Mouse (Mus musculus): ENCODE data around the gene Rtn1. TPM values are rescaled to one million over a fixed set of nuclear protein-coding genes. Genes with fewer than 3 reads are reported as not detected.

Rtn1 gene
- polyA plus RNA-seq, 1 experiment, result not detected

- H3K27me3 ChIP-seq (ENCODE audit: control insufficient read depth, insufficient read depth, insufficient read length), result no peaks in the 10 kb centered on the region
- H3K4me2 ChIP-seq (ENCODE audit: low read depth), result no peak overlapping the region
- H3K36me3 ChIP-seq (ENCODE audit: control insufficient read depth, insufficient read depth), result no peaks in the 10 kb centered on the region
- H3K79me2 ChIP-seq (ENCODE audit: control insufficient read depth, insufficient read depth), result no peaks in the 10 kb centered on the region
- TF ChIP-seq MYOD1 (IDR thresholded peaks at IDR 0.05; ENCODE audit: control insufficient read depth in 1 of 3, insufficient read length in 2 of 3, low read depth in 2 of 3), result no peak
- no peak for TF ChIP-seq CEBPB (IDR thresholded peaks at IDR 0.05; ENCODE audit: insufficient read depth, poor library complexity, severe bottlenecking)
- TF ChIP-seq POLR2AphosphoS2 (IDR thresholded peaks at IDR 0.05; ENCODE audit: insufficient read length, low read depth), result no peak
- no peak for TF ChIP-seq TCF3 (IDR thresholded peaks at IDR 0.05; ENCODE audit: insufficient read length, low read depth)
- TF ChIP-seq MAX (IDR thresholded peaks at IDR 0.05; ENCODE audit: low read depth), result no peak
- no peak for TF ChIP-seq MYOG (IDR thresholded peaks at IDR 0.05; ENCODE audit: control insufficient read depth in 1 of 3, insufficient read depth in 1 of 3, insufficient read length in 2 of 3, low read depth in 2 of 3)
- no peak for TF ChIP-seq E2F4 (IDR thresholded peaks at IDR 0.05; ENCODE audit: insufficient read depth)
- TF ChIP-seq POLR2A (IDR thresholded peaks at IDR 0.05; ENCODE audit: insufficient read length, low read depth), result no peak
- TF ChIP-seq TCF12 (IDR thresholded peaks at IDR 0.05; ENCODE audit: insufficient read depth, poor library complexity, severe bottlenecking), result no peak
- no peak for TF ChIP-seq SRF (IDR thresholded peaks at IDR 0.05; ENCODE audit: control insufficient read depth, insufficient read length, low read depth)
- no peak for TF ChIP-seq USF1 (IDR thresholded peaks at IDR 0.05; ENCODE audit: low read depth)
- no peak overlapping the region for H3ac ChIP-seq (ENCODE audit: control insufficient read depth, insufficient read length)
- no peak overlapping the region for H3K4me3 ChIP-seq
Observed at GRCm38 (mm10) chr12:72417762-72418161, 8.9 kb upstream of the Rtn1 start.

- H3K36me3 ChIP-seq (ENCODE audit: control insufficient read depth, insufficient read depth), result no peaks in the 10 kb centered on the region
- H3ac ChIP-seq (ENCODE audit: control insufficient read depth, insufficient read length), result no peak overlapping the region
- peaks cover 14% of the 10 kb centered on the region for H3K27me3 ChIP-seq (ENCODE audit: control insufficient read depth, insufficient read depth, insufficient read length)
- H3K4me3 ChIP-seq, result no peak overlapping the region
- TF ChIP-seq USF1 (IDR thresholded peaks at IDR 0.05; ENCODE audit: low read depth) (no peak), E2F4 (IDR thresholded peaks at IDR 0.05; ENCODE audit: insufficient read depth) (no peak), MAX (IDR thresholded peaks at IDR 0.05; ENCODE audit: low read depth) (no peak), CEBPB (IDR thresholded peaks at IDR 0.05; ENCODE audit: insufficient read depth, poor library complexity, severe bottlenecking) (no peak), MYOD1 (IDR thresholded peaks at IDR 0.05; ENCODE audit: control insufficient read depth in 1 of 3, insufficient read length in 2 of 3, low read depth in 2 of 3) (no peak), TCF12 (IDR thresholded peaks at IDR 0.05; ENCODE audit: insufficient read depth, poor library complexity, severe bottlenecking) (no peak), POLR2A (IDR thresholded peaks at IDR 0.05; ENCODE audit: insufficient read length, low read depth) (no peak), REST (IDR thresholded peaks at IDR 0.05; ENCODE audit: insufficient read depth, insufficient read length) (no peak), MYOG (IDR thresholded peaks at IDR 0.05; ENCODE audit: control insufficient read depth in 1 of 3, insufficient read depth in 1 of 3, insufficient read length in 2 of 3, low read depth in 2 of 3) (no peak), POLR2AphosphoS2 (IDR thresholded peaks at IDR 0.05; ENCODE audit: insufficient read length, low read depth) (no peak), TCF3 (IDR thresholded peaks at IDR 0.05; ENCODE audit: insufficient read length, low read depth) (no peak), SRF (IDR thresholded peaks at IDR 0.05; ENCODE audit: control insufficient read depth, insufficient read length, low read depth) (no peak)
- H3K4me2 ChIP-seq (ENCODE audit: low read depth), result no peak overlapping the region
- H3K79me2 ChIP-seq (ENCODE audit: control insufficient read depth, insufficient read depth), result no peaks in the 10 kb centered on the region
Observed at GRCm38 (mm10) chr12:72408111-72408891, 553 bp downstream of the Rtn1 start.

DNA sequence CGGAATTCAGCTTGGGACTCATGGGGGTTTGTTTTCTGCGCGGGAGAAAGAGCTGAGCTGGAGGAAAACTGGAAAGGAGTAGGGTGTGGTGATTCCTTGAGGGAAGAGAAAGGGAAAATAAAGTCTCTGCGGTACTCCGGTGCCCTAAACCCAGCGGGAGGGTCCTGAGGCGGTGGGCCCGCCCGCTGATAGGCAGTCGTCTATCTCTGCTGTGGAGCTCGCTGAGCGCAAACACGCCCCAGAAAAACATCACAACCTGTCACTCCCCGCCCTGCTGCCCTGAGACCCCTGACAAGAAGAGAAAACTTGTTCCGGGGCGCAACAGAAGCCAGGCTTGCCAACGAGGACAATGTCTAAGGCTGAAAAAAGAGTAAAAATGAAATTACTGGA lies 1.1 kb downstream of the Rtn1 start:
- Histone ChIP-seq H3K27me3 (ENCODE audit: control insufficient read depth, insufficient read depth, insufficient read length) (peaks cover 17% of the 10 kb centered on the region), H3K4me2 (ENCODE audit: low read depth) (no peak overlapping the region), H3ac (ENCODE audit: control insufficient read depth, insufficient read length) (no peak overlapping the region), H3K36me3 (ENCODE audit: control insufficient read depth, insufficient read depth) (no peaks in the 10 kb centered on the region), H3K4me3 (no peak overlapping the region), H3K79me2 (ENCODE audit: control insufficient read depth, insufficient read depth) (no peaks in the 10 kb centered on the region)
- TF ChIP-seq USF1 (IDR thresholded peaks at IDR 0.05; ENCODE audit: low read depth) (no peak), TCF3 (IDR thresholded peaks at IDR 0.05; ENCODE audit: insufficient read length, low read depth) (no peak), POLR2AphosphoS2 (IDR thresholded peaks at IDR 0.05; ENCODE audit: insufficient read length, low read depth) (no peak)

- H3K4me2 ChIP-seq (ENCODE audit: low read depth), result no peak overlapping the region
- TF ChIP-seq REST (IDR thresholded peaks at IDR 0.05; ENCODE audit: insufficient read depth, insufficient read length) (no peak), TCF3 (IDR thresholded peaks at IDR 0.05; ENCODE audit: insufficient read length, low read depth) (no peak), POLR2A (IDR thresholded peaks at IDR 0.05; ENCODE audit: insufficient read length, low read depth) (no peak), POLR2AphosphoS2 (IDR thresholded peaks at IDR 0.05; ENCODE audit: insufficient read length, low read depth) (no peak), MYOD1 (IDR thresholded peaks at IDR 0.05; ENCODE audit: control insufficient read depth in 1 of 3, insufficient read length in 2 of 3, low read depth in 2 of 3) (no peak), USF1 (IDR thresholded peaks at IDR 0.05; ENCODE audit: low read depth) (no peak), MYOG (IDR thresholded peaks at IDR 0.05; ENCODE audit: control insufficient read depth in 1 of 3, insufficient read depth in 1 of 3, insufficient read length in 2 of 3, low read depth in 2 of 3) (no peak)
- H3K79me2 ChIP-seq (ENCODE audit: control insufficient read depth, insufficient read depth), result no peaks in the 10 kb centered on the region
- H3K36me3 ChIP-seq (ENCODE audit: control insufficient read depth, insufficient read depth), result no peaks in the 10 kb centered on the region
- no peak overlapping the region for H3ac ChIP-seq (ENCODE audit: control insufficient read depth, insufficient read length)
- H3K4me3 ChIP-seq, result no peak overlapping the region
- peaks cover 21% of the 10 kb centered on the region for H3K27me3 ChIP-seq (ENCODE audit: control insufficient read depth, insufficient read depth, insufficient read length)
Observed at GRCm38 (mm10) chr12:72407146-72407545, 1.7 kb downstream of the Rtn1 start.

DNA sequence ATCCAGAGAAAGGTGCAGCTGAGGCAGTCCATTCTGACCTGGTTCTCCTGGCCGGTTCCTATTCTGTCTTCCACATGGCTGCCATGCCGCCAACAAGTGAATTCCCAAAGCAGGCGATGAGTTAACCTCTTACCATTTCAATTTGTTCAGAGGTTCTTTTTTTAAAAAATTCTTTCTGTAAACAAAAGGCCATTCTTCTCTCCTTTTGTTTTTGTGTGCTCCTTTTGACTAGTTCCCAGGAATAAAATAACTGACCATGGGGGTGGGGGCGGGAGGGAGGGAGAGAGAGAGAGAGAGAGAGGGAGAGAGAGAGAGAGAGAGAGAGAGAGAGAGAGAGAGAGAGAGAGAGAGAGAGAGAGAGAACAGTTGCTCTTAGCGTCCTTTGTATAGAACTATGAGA lies 3.8 kb downstream of the Rtn1 start:
- H3K36me3 ChIP-seq (ENCODE audit: control insufficient read depth, insufficient read depth), result no peaks in the 10 kb centered on the region
- TF ChIP-seq MYOG (IDR thresholded peaks at IDR 0.05; ENCODE audit: control insufficient read depth in 1 of 3, insufficient read depth in 1 of 3, insufficient read length in 2 of 3, low read depth in 2 of 3), result no peak
- TF ChIP-seq REST (IDR thresholded peaks at IDR 0.05; ENCODE audit: insufficient read depth, insufficient read length), result no peak
- TF ChIP-seq MAX (IDR thresholded peaks at IDR 0.05; ENCODE audit: low read depth), result no peak
- no peak for TF ChIP-seq E2F4 (IDR thresholded peaks at IDR 0.05; ENCODE audit: insufficient read depth)
- TF ChIP-seq SRF (IDR thresholded peaks at IDR 0.05; ENCODE audit: control insufficient read depth, insufficient read length, low read depth), result no peak
- no peak for TF ChIP-seq USF1 (IDR thresholded peaks at IDR 0.05; ENCODE audit: low read depth)
- no peak for TF ChIP-seq CEBPB (IDR thresholded peaks at IDR 0.05; ENCODE audit: insufficient read depth, poor library complexity, severe bottlenecking)
- TF ChIP-seq POLR2AphosphoS2 (IDR thresholded peaks at IDR 0.05; ENCODE audit: insufficient read length, low read depth), result no peak
- TF ChIP-seq POLR2A (IDR thresholded peaks at IDR 0.05; ENCODE audit: insufficient read length, low read depth), result no peak
- TF ChIP-seq MYOD1 (IDR thresholded peaks at IDR 0.05; ENCODE audit: control insufficient read depth in 1 of 3, insufficient read length in 2 of 3, low read depth in 2 of 3), result no peak
- TF ChIP-seq TCF12 (IDR thresholded peaks at IDR 0.05; ENCODE audit: insufficient read depth, poor library complexity, severe bottlenecking), result no peak
- no peak for TF ChIP-seq TCF3 (IDR thresholded peaks at IDR 0.05; ENCODE audit: insufficient read length, low read depth)
- H3K4me2 ChIP-seq (ENCODE audit: low read depth), result no peak overlapping the region
- no peak overlapping the region for H3ac ChIP-seq (ENCODE audit: control insufficient read depth, insufficient read length)
- H3K79me2 ChIP-seq (ENCODE audit: control insufficient read depth, insufficient read depth), result no peaks in the 10 kb centered on the region
- H3K4me3 ChIP-seq, result no peak overlapping the region
- H3K27me3 ChIP-seq (ENCODE audit: control insufficient read depth, insufficient read depth, insufficient read length), result peaks cover 21% of the 10 kb centered on the region

Data from myocyte (in vitro differentiated cells).